Mouse (Mus musculus): ENCODE results near the gene Gcgr.

- TF ChIP-seq CTCF (IDR thresholded peaks at IDR 0.05) (no peak), EP300 (IDR thresholded peaks at IDR 0.05; ENCODE audit: insufficient read depth, low read depth, low read length) (no peak)
These were observed 34.6 kb downstream of the Gcgr start for GRCm38 (mm10) chr11:120565114-120565513.

Measured in heart, adult 2 months (tissue).